Mouse (Mus musculus) MEL (cell line): ENCODE data around the gene Cactin. TPM values are rescaled to one million over a fixed set of nuclear protein-coding genes. Genes with fewer than 3 reads are reported as not detected.

Experiments used
- DNase-seq: peaks from one replicate; pipeline ENCODE4 v3.0.0; 2011; ENCODE audit warnings: low read depth, low spot score
- H3K27ac ChIP-seq: 2 replicates; pipeline ENCODE4 v1.5.1; 2012; ENCODE audit warnings: low read depth, mild to moderate bottlenecking, control low read depth, low read length, moderate library complexity; ENCODE audit not compliant: control insufficient read depth
- H3K27me3 ChIP-seq, 2 experiments: fragments of 150-350 bp in 1 of 2; sonication (generic) in 1 of 2; 2 replicates each; pipeline ENCODE4 v1.6.1; 2012; ENCODE audit warnings: low read length in 2 of 2, mild to moderate bottlenecking in 2 of 2, improper control_type of control experiment in 1 of 2, moderate library complexity in 1 of 2; ENCODE audit not compliant: insufficient read depth in 2 of 2, control insufficient read depth in 1 of 2
- H3K36me3 ChIP-seq, 2 experiments: 2 replicates each; pipeline ENCODE4 v1.6.1; 2012 to 2014; ENCODE audit warnings: low read length in 2 of 2, improper control_type of control experiment in 1 of 2, inconsistent platforms in 1 of 2, mild to moderate bottlenecking in 1 of 2; ENCODE audit not compliant: insufficient read depth in 2 of 2, control insufficient read depth in 1 of 2
- H3K4me1 ChIP-seq, 2 experiments: fragments of 150-350 bp in 1 of 2; sonication (generic) in 1 of 2; 2 replicates each; pipeline ENCODE4 v1.6.1; 2012; ENCODE audit warnings: low read length in 2 of 2, improper control_type of control experiment in 1 of 2, mild to moderate bottlenecking in 1 of 2; ENCODE audit not compliant: insufficient read depth in 2 of 2, control insufficient read depth in 1 of 2
- H3K4me3 ChIP-seq, 2 experiments: fragments of 150-350 bp in 1 of 2; sonication (generic) in 1 of 2; 2 replicates each; pipeline ENCODE4 v1.5.1; 2012; ENCODE audit warnings: low read depth in 2 of 2, low read length in 2 of 2, mild to moderate bottlenecking in 2 of 2, moderate library complexity in 2 of 2, control low read depth in 1 of 2, improper control_type of control experiment in 1 of 2; ENCODE audit not compliant: control insufficient read depth in 1 of 2, insufficient read depth in 1 of 2
- H3K79me2 ChIP-seq: 2 replicates; pipeline ENCODE4 v1.6.1; 2012; ENCODE audit warnings: mild to moderate bottlenecking, low read length, moderate library complexity; ENCODE audit not compliant: control insufficient read depth, poor library complexity, insufficient read depth
- H3K9ac ChIP-seq: 2 replicates; pipeline ENCODE4 v1.6.1; 2012; ENCODE audit warnings: low read depth, mild to moderate bottlenecking, control low read depth, low read length, moderate library complexity; ENCODE audit not compliant: control insufficient read depth, poor library complexity, severe bottlenecking
- H3K9me3 ChIP-seq: fragments of 150-350 bp; sonication (generic); replicated peaks from 2 replicates; pipeline ENCODE4 v1.6.1; 2012; ENCODE audit warnings: mild to moderate bottlenecking, low read length, improper control_type of control experiment, moderate library complexity; ENCODE audit not compliant: insufficient read depth
- CHD2 ChIP-seq: IDR thresholded peaks from 2 replicates; pipeline ENCODE4 v1.6.1; 2011; ENCODE audit warnings: low read length, improper control_type of control experiment
- E2F4 ChIP-seq: IDR thresholded peaks from 2 replicates; pipeline ENCODE4 v1.6.1; 2011; ENCODE audit warnings: low read depth, low read length, improper control_type of control experiment, borderline replicate concordance
- ELF1 ChIP-seq: IDR thresholded peaks from 2 replicates; pipeline ENCODE4 v1.6.1; 2014; ENCODE audit warnings: low read depth, mild to moderate bottlenecking, inconsistent platforms, low read length, improper control_type of control experiment, moderate library complexity
- EP300 ChIP-seq, 2 experiments: IDR thresholded peaks; 2 replicates each; pipeline ENCODE4 v1.6.1; 2011; ENCODE audit warnings: improper control_type of control experiment in 2 of 2, low read length in 2 of 2, low read depth in 1 of 2, mild to moderate bottlenecking in 1 of 2
- ETS1 ChIP-seq: IDR thresholded peaks from 2 replicates; pipeline ENCODE4 v1.6.1; 2012; ENCODE audit warnings: low read depth, mild to moderate bottlenecking, inconsistent platforms, low read length, improper control_type of control experiment, moderate library complexity
- HCFC1 ChIP-seq: IDR thresholded peaks from 2 replicates; pipeline ENCODE4 v1.6.1; 2012; ENCODE audit warnings: low read depth, mild to moderate bottlenecking, inconsistent platforms, low read length, improper control_type of control experiment, moderate library complexity
- KAT2A ChIP-seq: conservative IDR thresholded peaks from 2 replicates; pipeline ENCODE4 v1.6.1; 2012; ENCODE audit warnings: low read depth, low read length, improper control_type of control experiment, inconsistent platforms
- MAX ChIP-seq: IDR thresholded peaks from 2 replicates; pipeline ENCODE4 v1.6.1; 2011; ENCODE audit warnings: low read length, improper control_type of control experiment
- MXI1 ChIP-seq: IDR thresholded peaks from 2 replicates; pipeline ENCODE4 v1.6.1; 2011; ENCODE audit warnings: mild to moderate bottlenecking, low read depth, low read length, improper control_type of control experiment
- MYC ChIP-seq: IDR thresholded peaks from 2 replicates; pipeline ENCODE4 v1.6.1; 2011; ENCODE audit warnings: low read depth, mild to moderate bottlenecking, low read length, improper control_type of control experiment, moderate library complexity
- POLR2A ChIP-seq, 2 experiments: IDR thresholded peaks; 2 replicates each; pipeline ENCODE4 v1.6.1; 2011 to 2012; ENCODE audit warnings: low read length in 2 of 2, mild to moderate bottlenecking in 2 of 2, control low read depth in 1 of 2, improper control_type of control experiment in 1 of 2, low read depth in 1 of 2, moderate library complexity in 1 of 2; ENCODE audit not compliant: control insufficient read depth in 1 of 2, insufficient read depth in 1 of 2, poor library complexity in 1 of 2
- POLR2AphosphoS2 ChIP-seq: IDR thresholded peaks from 2 replicates; pipeline ENCODE4 v1.6.1; 2011; ENCODE audit warnings: low read length, improper control_type of control experiment
- POLR2AphosphoS5 ChIP-seq: IDR thresholded peaks from 2 replicates; pipeline ENCODE4 v1.6.1; 2012; ENCODE audit warnings: low read depth, borderline replicate concordance, mild to moderate bottlenecking, inconsistent platforms, low read length, moderate library complexity, mixed read lengths
- RCOR1 ChIP-seq: IDR thresholded peaks from 2 replicates; pipeline ENCODE4 v1.6.1; 2012; ENCODE audit warnings: low read depth, mild to moderate bottlenecking, inconsistent platforms, low read length, improper control_type of control experiment
- SMC3 ChIP-seq: IDR thresholded peaks from 2 replicates; pipeline ENCODE4 v1.6.1; 2011; ENCODE audit warnings: low read depth, low read length, improper control_type of control experiment
- TBP ChIP-seq: IDR thresholded peaks from 2 replicates; pipeline ENCODE4 v1.8.0; 2011; ENCODE audit warnings: low read depth, low read length, improper control_type of control experiment
- TCF12 ChIP-seq: IDR thresholded peaks from 2 replicates; pipeline ENCODE4 v1.6.1; 2014; ENCODE audit warnings: low read depth, mild to moderate bottlenecking, inconsistent platforms, low read length, improper control_type of control experiment, moderate library complexity
- UBTF ChIP-seq: IDR thresholded peaks from 2 replicates; pipeline ENCODE4 v1.6.1; 2012; ENCODE audit warnings: low read depth, mild to moderate bottlenecking, inconsistent platforms, low read length, improper control_type of control experiment, moderate library complexity, borderline replicate concordance; ENCODE audit not compliant: insufficient read depth
- USF1 ChIP-seq: IDR thresholded peaks from 2 replicates; pipeline ENCODE4 v1.6.1; 2014; ENCODE audit warnings: low read depth, mild to moderate bottlenecking, inconsistent platforms, low read length, improper control_type of control experiment, moderate library complexity
- USF2 ChIP-seq, 2 experiments: IDR thresholded peaks; 2 replicates each; pipeline ENCODE4 v1.6.1; 2011 to 2012; ENCODE audit warnings: improper control_type of control experiment in 2 of 2, low read length in 2 of 2, borderline replicate concordance in 1 of 2, inconsistent platforms in 1 of 2, low read depth in 1 of 2, mild to moderate bottlenecking in 1 of 2; ENCODE audit not compliant: insufficient read depth in 1 of 2
- ZC3H11A ChIP-seq: IDR thresholded peaks from 2 replicates; pipeline ENCODE4 v1.6.1; 2012; ENCODE audit warnings: low read depth, mild to moderate bottlenecking, inconsistent platforms, low read length, improper control_type of control experiment
- ZKSCAN1 ChIP-seq: IDR thresholded peaks from 2 replicates; pipeline ENCODE4 v1.6.1; 2012; ENCODE audit warnings: low read depth, mild to moderate bottlenecking, inconsistent platforms, low read length, improper control_type of control experiment, moderate library complexity
- ZNF384 ChIP-seq: IDR thresholded peaks from 2 replicates; pipeline ENCODE4 v1.6.1; 2012; ENCODE audit warnings: low read depth, mild to moderate bottlenecking, inconsistent platforms, low read length, improper control_type of control experiment
- polyA plus RNA-seq, 2 experiments: library from polyadenylated mRNA; stranded (reverse) in 1 of 2; unstranded in 1 of 2; fragments of >175 nt in 1 of 2; fragments of >200 nt in 1 of 2; gene quantifications; 2 replicates each; pipeline versions ENCODE4 v1.2.1 to v1.2.4; 2012; ENCODE audit warnings: low replicate concordance in 2 of 2, low read depth in 1 of 2; ENCODE audit not compliant: insufficient read length in 2 of 2, insufficient read depth in 1 of 2, missing spikeins in 1 of 2
- total RNA-seq: library from RNA; depleted of rRNA; stranded (reverse); fragments of 300-350 nt; gene quantifications from 2 replicates; pipeline ENCODE4 v1.2.3, GENCODE M21; 2012

Cactin gene
- total and polyA plus RNA-seq, 3 experiments, result 47.6 to 66.8 TPM; not detected in 1

DNA sequence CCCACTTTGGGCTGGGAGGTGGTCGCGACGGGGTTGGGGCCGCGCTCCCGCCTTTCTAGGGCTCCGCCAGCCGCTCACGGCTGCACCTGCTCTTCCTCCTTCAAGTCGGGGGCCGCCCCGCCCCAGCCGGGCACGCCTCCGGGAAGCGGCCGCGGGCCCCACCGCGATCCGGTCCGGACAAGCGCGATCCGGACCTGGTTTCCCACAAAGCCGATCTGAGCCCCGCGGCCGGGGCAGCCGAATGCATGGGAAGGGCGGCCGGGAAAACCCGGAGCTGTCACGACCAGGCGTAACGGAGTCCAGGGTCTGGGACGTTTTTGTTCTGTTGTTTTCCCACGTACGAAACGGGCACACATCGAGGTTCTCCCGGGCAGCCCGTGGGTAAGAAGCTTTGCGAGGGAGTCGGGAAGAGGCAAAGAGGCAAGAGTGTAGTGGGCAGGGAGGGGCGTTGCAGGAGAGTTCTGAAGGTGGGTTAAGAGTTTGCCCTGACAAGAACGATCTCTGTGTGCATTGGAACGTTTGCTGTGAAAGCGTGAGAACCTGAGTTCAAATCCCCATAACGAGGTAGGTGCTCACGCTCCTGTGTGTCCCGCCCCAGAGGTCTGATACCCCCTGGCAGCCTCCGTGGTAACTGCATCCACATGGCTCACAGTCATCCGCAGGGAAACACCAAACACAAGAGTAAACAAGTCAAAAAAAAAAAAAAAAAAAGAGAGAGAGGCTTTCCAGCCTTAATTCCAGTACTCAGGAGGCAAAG lies 35.0 kb upstream of the Cactin start (continued):
- TF ChIP-seq USF2 (IDR thresholded peaks at IDR 0.05; ENCODE audit: borderline replicate concordance in 1 of 2, insufficient read depth in 1 of 2, low read depth in 1 of 2, low read length in 2 of 2), result no peak
- peak; percentile 71 for TF ChIP-seq ZNF384
- TF ChIP-seq ZC3H11A, result no peak
- TF ChIP-seq MYC, result no peak
- 0 out of 2 replicates have a peak, but pooled peaks have one; percentile 41 for TF ChIP-seq USF1
- peak; percentile 84 for TF ChIP-seq HCFC1
- TF ChIP-seq MXI1, result peak; percentile 56
- TF ChIP-seq TCF12, result peak; percentile 61; the same call in 1 of the 2 replicates
- no peak for TF ChIP-seq E2F4
- peak; percentile 62; the same call in 1 of the 2 replicates for TF ChIP-seq ETS1

GRCm38 (mm10) chr10:81286586-81286985 lies 34.3 kb upstream of the Cactin start:
- Histone ChIP-seq H3K4me1 (peaks cover 6 to 18% of the 10 kb centered on the region in 2 experiments), H3K79me2 (no peaks in the 10 kb centered on the region), H3K27me3 (no peaks in the 10 kb centered on the region)

More at GRCm38 (mm10) chr10:81286586-81286985, 34.3 kb upstream of the Cactin start:
- TF ChIP-seq MXI1, result no peak
- no peak for TF ChIP-seq ZKSCAN1
- no peak for TF ChIP-seq CHD2
- no peak for TF ChIP-seq USF2 (IDR thresholded peaks at IDR 0.05; ENCODE audit: borderline replicate concordance in 1 of 2, insufficient read depth in 1 of 2, low read depth in 1 of 2, low read length in 2 of 2)
- TF ChIP-seq SMC3, result no peak
- no peak for TF ChIP-seq UBTF
- no peak for TF ChIP-seq POLR2AphosphoS5
- TF ChIP-seq TBP, result no peak
- TF ChIP-seq RCOR1, result no peak
- no peak for TF ChIP-seq EP300 (IDR thresholded peaks at IDR 0.05; ENCODE audit: low read depth in 1 of 2, low read length in 2 of 2)
- no peak for TF ChIP-seq ZNF384
- TF ChIP-seq POLR2AphosphoS2, result no peak
- TF ChIP-seq POLR2A (IDR thresholded peaks at IDR 0.05; ENCODE audit: control insufficient read depth in 1 of 2, insufficient read depth in 1 of 2, low read depth in 1 of 2, low read length in 2 of 2, poor library complexity in 1 of 2), result no peak
- no peak for TF ChIP-seq ELF1
- no peak for TF ChIP-seq KAT2A
- no peak for TF ChIP-seq MAX
- peak; percentile 38 for DNase-seq
- H3K4me3 ChIP-seq, result peak overlapping the region; percentile 48 to 85
- H3K36me3 ChIP-seq, result peaks cover 0 to 13% of the 10 kb centered on the region in 2 experiments; a peak in 2 of 4 replicates
- H3K27ac ChIP-seq, result no peak overlapping the region
- H3K9ac ChIP-seq, result peak overlapping the region; percentile 78
- no peaks in the 10 kb centered on the region for H3K9me3 ChIP-seq
